Mouse (Mus musculus): ENCODE measurements around the gene Sbpl. TPM values are rescaled to one million over a fixed set of nuclear protein-coding genes. Genes with fewer than 3 reads are reported as not detected.

Gene Sbpl
- not detected for total RNA-seq (2021)
- long read RNA-seq, result 0 reads

GRCm38 (mm10) chr17:23955174-23955573, at the start of gene Sbpl:
Gene Sbpl (minus strand): TSS chr17:23955274.
- no peak for DNase-seq (ENCODE audit: low spot score in 2 of 2)

GRCm38 (mm10) chr17:24004071-24004665, 49.1 kb upstream of the Sbpl start:
- DNase-seq (ENCODE audit: low spot score in 2 of 2), result no peak

GRCm38 (mm10) chr17:24000404-24000803, 45.3 kb upstream of the Sbpl start:
- peak; percentile 61 to 67 for DNase-seq (ENCODE audit: low spot score in 2 of 2)

GRCm38 (mm10) chr17:23998383-23998782, 43.3 kb upstream of the Sbpl start:
- DNase-seq (ENCODE audit: low spot score in 2 of 2), result no peak

- DNase-seq (ENCODE audit: low spot score in 2 of 2), result no peak
These were observed 42.8 kb upstream of the Sbpl start, which contains the start of gene Prss22 for GRCm38 (mm10) chr17:23997901-23998300. Gene Prss22 (minus strand): TSS chr17:23998100.

- no peak for DNase-seq (ENCODE audit: low spot score in 2 of 2)
These were observed 40.3 kb upstream of the Sbpl start for GRCm38 (mm10) chr17:23995421-23995820.

- DNase-seq (ENCODE audit: low spot score in 2 of 2), result no peak
These were observed 39.6 kb upstream of the Sbpl start for GRCm38 (mm10) chr17:23994667-23995066.

GRCm38 (mm10) chr17:23993559-23994428, 38.7 kb upstream of the Sbpl start:
- DNase-seq (ENCODE audit: low spot score in 2 of 2), result peak; percentile 97 to 98

GRCm38 (mm10) chr17:23992789-23993553, 37.9 kb upstream of the Sbpl start:
- DNase-seq (ENCODE audit: low spot score in 2 of 2), result peak in 1 of 2 experiments; percentile 24

- no peak for DNase-seq (ENCODE audit: low spot score in 2 of 2)
These were observed 34.7 kb upstream of the Sbpl start for GRCm38 (mm10) chr17:23989802-23990201.

GRCm38 (mm10) chr17:23984989-23985388, 29.9 kb upstream of the Sbpl start:
- no peak for DNase-seq (ENCODE audit: low spot score in 2 of 2)

GRCm38 (mm10) chr17:23982912-23983311, 27.8 kb upstream of the Sbpl start:
- DNase-seq (ENCODE audit: low spot score in 2 of 2), result no peak

- DNase-seq (ENCODE audit: low spot score in 2 of 2), result no peak
These were observed 25.3 kb upstream of the Sbpl start, which contains the start of gene Prss30 for GRCm38 (mm10) chr17:23980297-23980909. Gene Prss30 (minus strand): TSS chr17:23980566.

GRCm38 (mm10) chr17:23979471-23979870, 24.4 kb upstream of the Sbpl start:
- DNase-seq (ENCODE audit: low spot score in 2 of 2), result no peak

- DNase-seq (ENCODE audit: low spot score in 2 of 2), result no peak
These were observed 21.6 kb upstream of the Sbpl start for GRCm38 (mm10) chr17:23976665-23977064.

- DNase-seq (ENCODE audit: low spot score in 2 of 2), result no peak
These were observed 16.2 kb upstream of the Sbpl start for GRCm38 (mm10) chr17:23971315-23971714.

- DNase-seq (ENCODE audit: low spot score in 2 of 2), result peak; percentile 69 to 76
These were observed 14.2 kb upstream of the Sbpl start for GRCm38 (mm10) chr17:23969231-23969630.

GRCm38 (mm10) chr17:23968780-23969179, 13.7 kb upstream of the Sbpl start:
- no peak for DNase-seq (ENCODE audit: low spot score in 2 of 2)

GRCm38 (mm10) chr17:23966658-23967401, 11.8 kb upstream of the Sbpl start:
- no peak for DNase-seq (ENCODE audit: low spot score in 2 of 2)

GRCm38 (mm10) chr17:23965805-23966425, 10.8 kb upstream of the Sbpl start:
- peak; percentile 17 to 21 for DNase-seq (ENCODE audit: low spot score in 2 of 2)
